Mouse (Mus musculus) limb, embryonic 12.5 days (tissue): ENCODE results near the gene Olfr376. TPM values are rescaled to one million over a fixed set of nuclear protein-coding genes. Genes with fewer than 3 reads are reported as not detected.

Source experiments
- ATAC-seq: fragments of 200-750 bp; cut with Nextera tagmentation; 2 replicates; pipeline ENCODE4 v1.8.0; 2017; ENCODE audit warnings: low read depth, moderate TSS enrichment; ENCODE audit not compliant: insufficient number of reproducible peaks, insufficient read depth, low FRiP score, low TSS enrichment
- H3K27ac ChIP-seq: fragments of 300-500 bp; sonication (generic); 2 replicates; pipeline ENCODE4 v1.5.1; 2016; ENCODE audit warnings: mild to moderate bottlenecking, moderate library complexity
- H3K27me3 ChIP-seq: fragments of 300-500 bp; sonication (generic); 2 replicates; pipeline ENCODE4 v1.6.1; 2016; ENCODE audit warnings: mild to moderate bottlenecking, moderate library complexity
- H3K36me3 ChIP-seq: fragments of 300-500 bp; sonication (generic); 2 replicates; pipeline ENCODE4 v1.6.1; 2016; ENCODE audit warnings: mild to moderate bottlenecking, moderate library complexity
- H3K4me1 ChIP-seq: fragments of 300-500 bp; sonication (generic); replicated peaks from 2 replicates; pipeline ENCODE4 v1.6.1; 2016
- H3K4me2 ChIP-seq: fragments of 300-500 bp; sonication (generic); 2 replicates; pipeline ENCODE4 v1.6.1; 2016; ENCODE audit warnings: mild to moderate bottlenecking, moderate library complexity
- H3K4me3 ChIP-seq: fragments of 300-500 bp; sonication (generic); replicated peaks from 2 replicates; pipeline ENCODE4 v1.5.1; 2016; ENCODE audit warnings: mild to moderate bottlenecking
- H3K9ac ChIP-seq: fragments of 300-500 bp; sonication (generic); replicated peaks from 2 replicates; pipeline ENCODE4 v1.6.1; 2016; ENCODE audit warnings: mild to moderate bottlenecking, moderate library complexity
- H3K9me3 ChIP-seq: fragments of 300-500 bp; sonication (generic); 2 replicates; pipeline ENCODE4 v1.6.1; 2016; ENCODE audit warnings: mild to moderate bottlenecking, moderate library complexity
- WGBS: fragments of 180-500 bp; shearing (Covaris S2); methylation state at CpG from one replicate; pipeline ENCODE4 v1.1.7; 2016; 5-methylcytosine and 5-hydroxymethylcytosine counted together
- polyA plus RNA-seq: library from polyadenylated mRNA; unstranded; fragments of >200 nt; fragmentation: Nextera tagmentation; extraction: Ambion mirVana; gene quantifications from 2 replicates; pipeline ENCODE4 v1.2.1, GENCODE M21; 2016

Gene Olfr376
- not detected in 2 replicates for polyA plus RNA-seq

- WGBS, result 75% methylated on average over 2 of the region's 2 CpGs
- no peaks in the 10 kb centered on the region for H3K36me3 ChIP-seq
- no peaks in the 10 kb centered on the region for H3K9me3 ChIP-seq
- no peaks in the 10 kb centered on the region for H3K4me1 ChIP-seq
- no peak within 1 kb of the TSS for H3K27ac ChIP-seq
- no peak within 1 kb of the TSS for H3K4me2 ChIP-seq
- no peak for ATAC-seq
- H3K4me3 ChIP-seq, result no peak within 1 kb of the TSS
- H3K27me3 ChIP-seq, result no peaks in the 10 kb centered on the region
- no peak within 1 kb of the TSS for H3K9ac ChIP-seq
Observed at GRCm38 (mm10) chr11:73370946-73371345, at the start of gene Olfr376. Olfr376 (plus strand) TSS chr11:73371246.

- Histone ChIP-seq H3K27ac (no peak overlapping the region), H3K27me3 (no peaks in the 10 kb centered on the region), H3K4me1 (no peaks in the 10 kb centered on the region), H3K9me3 (no peaks in the 10 kb centered on the region), H3K9ac (no peak overlapping the region), H3K4me2 (no peak overlapping the region), H3K36me3 (no peaks in the 10 kb centered on the region), H3K4me3 (no peak overlapping the region)
- WGBS, result 70% methylated on average over 9 of the region's 9 CpGs
- ATAC-seq, result no peak
Observed at GRCm38 (mm10) chr11:73323906-73324830, 46.9 kb upstream of the Olfr376 start.

- ATAC-seq, result no peak
- H3K36me3 ChIP-seq, result no peaks in the 10 kb centered on the region
- no peak overlapping the region for H3K4me3 ChIP-seq
- H3K4me2 ChIP-seq, result peak overlapping the region; percentile 35
- no peaks in the 10 kb centered on the region for H3K9me3 ChIP-seq
- no peaks in the 10 kb centered on the region for H3K27me3 ChIP-seq
- H3K27ac ChIP-seq, result no peak overlapping the region
- H3K9ac ChIP-seq, result no peak overlapping the region
- H3K4me1 ChIP-seq, result no peaks in the 10 kb centered on the region
- WGBS, result 31% methylated on average over 12 of the region's 12 CpGs
Observed at GRCm38 (mm10) chr11:73326485-73326886, 44.6 kb upstream of the Olfr376 start.

- no peak for ATAC-seq
- Histone ChIP-seq H3K4me2 (no peak overlapping the region), H3K27ac (no peak overlapping the region), H3K9ac (no peak overlapping the region), H3K9me3 (no peaks in the 10 kb centered on the region), H3K4me1 (no peaks in the 10 kb centered on the region), H3K4me3 (no peak overlapping the region), H3K36me3 (no peaks in the 10 kb centered on the region), H3K27me3 (no peaks in the 10 kb centered on the region)
- 73% methylated on average over 4 of the region's 4 CpGs for WGBS
Observed at GRCm38 (mm10) chr11:73327361-73327760, 43.7 kb upstream of the Olfr376 start.

GRCm38 (mm10) chr11:73329442-73329841 lies 41.6 kb upstream of the Olfr376 start, which contains the start of the genes Aspa, Gm49340 and Spata22:
Aspa (minus strand) TSS chr11:73329596.
Gm49340 (plus strand) TSS chr11:73329741.
Spata22 (plus strand) TSS chr11:73329741.
- Histone ChIP-seq H3K36me3 (no peaks in the 10 kb centered on the region), H3K27me3 (no peaks in the 10 kb centered on the region), H3K4me2 (no peak within 1 kb of the TSS), H3K4me1 (no peaks in the 10 kb centered on the region), H3K27ac (no peak within 1 kb of the TSS), H3K4me3 (no peak within 1 kb of the TSS), H3K9me3 (no peaks in the 10 kb centered on the region), H3K9ac (no peak within 1 kb of the TSS)
- no peak for ATAC-seq
- 79% methylated on average over 27 of the region's 27 CpGs for WGBS

- H3K36me3 ChIP-seq, result no peaks in the 10 kb centered on the region
- no peaks in the 10 kb centered on the region for H3K27me3 ChIP-seq
- H3K9me3 ChIP-seq, result no peaks in the 10 kb centered on the region
- WGBS, result 72% methylated on average over 2 of the region's 2 CpGs
- H3K9ac ChIP-seq, result no peak overlapping the region
- no peak overlapping the region for H3K4me2 ChIP-seq
- ATAC-seq, result no peak
- no peak overlapping the region for H3K4me3 ChIP-seq
- no peak overlapping the region for H3K27ac ChIP-seq
- no peaks in the 10 kb centered on the region for H3K4me1 ChIP-seq
Observed at GRCm38 (mm10) chr11:73333357-73333756, 37.7 kb upstream of the Olfr376 start.

GRCm38 (mm10) chr11:73336919-73337318 lies 34.1 kb upstream of the Olfr376 start:
- ATAC-seq, result no peak
- H3K9ac ChIP-seq, result no peak overlapping the region
- H3K36me3 ChIP-seq, result no peaks in the 10 kb centered on the region
- no peak overlapping the region for H3K4me2 ChIP-seq
- WGBS, result 73% methylated on average over 4 of the region's 4 CpGs
- H3K4me3 ChIP-seq, result no peak overlapping the region
- no peaks in the 10 kb centered on the region for H3K27me3 ChIP-seq
- no peaks in the 10 kb centered on the region for H3K4me1 ChIP-seq
- no peaks in the 10 kb centered on the region for H3K9me3 ChIP-seq
- no peak overlapping the region for H3K27ac ChIP-seq

GRCm38 (mm10) chr11:73350483-73350882 lies 20.6 kb upstream of the Olfr376 start, which contains the start of gene Olfr20:
Olfr20 (plus strand) TSS chr11:73350783.
- Histone ChIP-seq H3K4me1 (no peaks in the 10 kb centered on the region), H3K9me3 (no peaks in the 10 kb centered on the region)

GRCm38 (mm10) chr11:73395374-73395773 lies 24.3 kb downstream of the Olfr376 start:
- Histone ChIP-seq H3K27ac (no peak overlapping the region), H3K27me3 (no peaks in the 10 kb centered on the region), H3K9ac (no peak overlapping the region), H3K4me3 (no peak overlapping the region), H3K4me1 (no peaks in the 10 kb centered on the region), H3K36me3 (no peaks in the 10 kb centered on the region), H3K4me2 (no peak overlapping the region), H3K9me3 (0 out of 2 replicates have a peak, but pooled peaks cover 5% of the 10 kb centered on the region)
- no peak for ATAC-seq
- 65% methylated on average over 4 of the region's 4 CpGs for WGBS

More at GRCm38 (mm10) chr11:73350483-73350882, 20.6 kb upstream of the Olfr376 start, which contains the start of gene Olfr20:
- 58% methylated on average over 3 of the region's 3 CpGs for WGBS
- Histone ChIP-seq H3K27ac (no peak within 1 kb of the TSS), H3K9ac (no peak within 1 kb of the TSS), H3K27me3 (no peaks in the 10 kb centered on the region), H3K4me2 (no peak within 1 kb of the TSS), H3K4me3 (no peak within 1 kb of the TSS), H3K36me3 (no peaks in the 10 kb centered on the region)
- no peak for ATAC-seq

GRCm38 (mm10) chr11:73399514-73399913 lies 28.5 kb downstream of the Olfr376 start, which contains the start of gene Olfr1:
Olfr1 (minus strand) TSS chr11:73399614.
- H3K36me3 ChIP-seq, result no peaks in the 10 kb centered on the region
- H3K4me3 ChIP-seq, result no peak within 1 kb of the TSS
- H3K4me2 ChIP-seq, result no peak within 1 kb of the TSS
- H3K27ac ChIP-seq, result no peak within 1 kb of the TSS
- no peak within 1 kb of the TSS for H3K9ac ChIP-seq
- ATAC-seq, result no peak
- H3K27me3 ChIP-seq, result no peaks in the 10 kb centered on the region
- peaks cover 5% of the 10 kb centered on the region; the same call in 1 of the 2 replicates for H3K9me3 ChIP-seq
- H3K4me1 ChIP-seq, result no peaks in the 10 kb centered on the region
